Mouse (Mus musculus) erythroblast, embryonic 14.5 days (primary cell): Measurements from ENCODE around the gene G6pc. TPM values are rescaled to one million over a fixed set of nuclear protein-coding genes. Genes with fewer than 3 reads are reported as not detected.

Experiments
- H3K27me3 ChIP-seq: 2 replicates; pipeline ENCODE4 v1.6.1; 2012; ENCODE audit warnings: inconsistent platforms; ENCODE audit not compliant: control insufficient read depth
- H3K36me3 ChIP-seq: 2 replicates; pipeline ENCODE4 v1.6.1; 2012; ENCODE audit warnings: mild to moderate bottlenecking, inconsistent platforms; ENCODE audit not compliant: control insufficient read depth
- H3K4me1 ChIP-seq: 2 replicates; pipeline ENCODE4 v1.6.1; 2012; ENCODE audit warnings: inconsistent platforms; ENCODE audit not compliant: control insufficient read depth
- H3K4me3 ChIP-seq: replicated peaks from 2 replicates; pipeline ENCODE3; 2012; ENCODE audit warnings: moderate library complexity, mild to moderate bottlenecking, inconsistent platforms
- H3K9me3 ChIP-seq: 2 replicates; pipeline ENCODE4 v1.6.1; 2012; ENCODE audit warnings: low read length, inconsistent platforms, mixed read lengths; ENCODE audit not compliant: control insufficient read depth
- GATA1 ChIP-seq: IDR thresholded peaks from 2 replicates; pipeline ENCODE4 v1.6.1; 2012; ENCODE audit warnings: low read length, inconsistent platforms, mixed read lengths
- TAL1 ChIP-seq: IDR thresholded peaks from 3 replicates; pipeline ENCODE4 v1.6.1; 2012; ENCODE audit warnings: low read length, inconsistent platforms, mixed read lengths
- polyA plus RNA-seq: library from polyadenylated mRNA; stranded (reverse); fragments of >175 nt; gene quantifications from 2 replicates; pipeline ENCODE4 v1.2.3, GENCODE M21; 2012

Gene G6pc
- polyA plus RNA-seq, 1 experiment: not detected

- Histone ChIP-seq H3K4me1 (peaks cover 38% of the 10 kb centered on the region), H3K36me3 (peaks cover 6% of the 10 kb centered on the region), H3K27me3 (peaks cover 8% of the 10 kb centered on the region; the same call in 1 of the 2 replicates), H3K9me3 (no peaks in the 10 kb centered on the region), H3K4me3 (no peak overlapping the region)
- TF ChIP-seq TAL1 (no peak), GATA1 (no peak)
Measured at GRCm38 (mm10) chr11:101419610-101420009, 52.2 kb downstream of the G6pc start.

GRCm38 (mm10) chr11:101420148-101420547, 52.8 kb downstream of the G6pc start:
- Histone ChIP-seq H3K27me3 (peaks cover 8% of the 10 kb centered on the region; the same call in 1 of the 2 replicates), H3K36me3 (peaks cover 3% of the 10 kb centered on the region), H3K9me3 (no peaks in the 10 kb centered on the region), H3K4me1 (peaks cover 42% of the 10 kb centered on the region), H3K4me3 (no peak overlapping the region)
- TF ChIP-seq TAL1: no peak
- TF ChIP-seq GATA1: no peak

GRCm38 (mm10) chr11:101424105-101424851, 56.9 kb downstream of the G6pc start, which contains the start of gene Gm27029:
TSS of gene Gm27029 (minus strand) at chr11:101424796.
- Histone ChIP-seq H3K36me3 (peaks cover 9% of the 10 kb centered on the region), H3K4me1 (peaks cover 41% of the 10 kb centered on the region), H3K27me3 (peaks cover 8% of the 10 kb centered on the region; the same call in 1 of the 2 replicates), H3K4me3 (peak within 1 kb of the TSS; percentile 81), H3K9me3 (no peaks in the 10 kb centered on the region)
- TF ChIP-seq GATA1 (no peak), TAL1 (no peak)

- Histone ChIP-seq H3K4me3 (peak within 1 kb of the TSS; percentile 81), H3K9me3 (peaks cover under 1% of the 10 kb centered on the region), H3K4me1 (peaks cover 37% of the 10 kb centered on the region), H3K27me3 (peaks cover 8% of the 10 kb centered on the region; the same call in 1 of the 2 replicates), H3K36me3 (peaks cover 18% of the 10 kb centered on the region)
- no peak for TF ChIP-seq TAL1
- no peak for TF ChIP-seq GATA1
Measured at GRCm38 (mm10) chr11:101424925-101425813, 57.8 kb downstream of the G6pc start, which contains the start of the genes Rundc1 and Ptges3l. TSS of gene Rundc1 (plus strand) at chr11:101425085. TSS of gene Ptges3l (minus strand) at chr11:101425333.

GRCm38 (mm10) chr11:101426165-101426564, 58.8 kb downstream of the G6pc start:
- H3K4me3 ChIP-seq: peak overlapping the region; percentile 81
- no peak for TF ChIP-seq GATA1
- TF ChIP-seq TAL1: no peak

More at GRCm38 (mm10) chr11:101426165-101426564, 58.8 kb downstream of the G6pc start:
- peaks cover 37% of the 10 kb centered on the region for H3K4me1 ChIP-seq
- H3K36me3 ChIP-seq: peaks cover 28% of the 10 kb centered on the region
- H3K27me3 ChIP-seq: peaks cover 8% of the 10 kb centered on the region; the same call in 1 of the 2 replicates
- H3K9me3 ChIP-seq: peaks cover 2% of the 10 kb centered on the region

Other genes with a start within 250 kb of the G6pc start
- 1.6 and 1.7 TPM in 2 replicates for gene Retreg3, start 247.7 kb upstream of the G6pc start, polyA plus RNA-seq
- 22.0 and 23.7 TPM in 2 replicates for gene Tubg1, start 247.6 kb upstream of the G6pc start, polyA plus RNA-seq
- not detected in 2 replicates for gene Tubg2, start 211.7 kb upstream of the G6pc start, polyA plus RNA-seq
- 0.01 TPM in 1 of 2 replicates, not detected in the other for gene Cntnap1, start 197.0 kb upstream of the G6pc start, polyA plus RNA-seq
- gene Plekhh3, start 196.2 kb upstream of the G6pc start, polyA plus RNA-seq: 0.15 and 0.21 TPM in 2 replicates
- 0.02 TPM in 1 of 2 replicates, not detected in the other for gene Ccr10, start 192.1 kb upstream of the G6pc start, polyA plus RNA-seq
- 0.71 and 0.74 TPM in 2 replicates for gene Ezh1, start 141.1 kb upstream of the G6pc start, polyA plus RNA-seq
- 0.07 and 0.09 TPM in 2 replicates for gene Ramp2, start 121.5 kb upstream of the G6pc start, polyA plus RNA-seq
- 16.1 and 19.2 TPM in 2 replicates for gene Vps25, start 113.9 kb upstream of the G6pc start, polyA plus RNA-seq
- gene Wnk4, start 107.0 kb upstream of the G6pc start, polyA plus RNA-seq: 14.8 and 19.5 TPM in 2 replicates
- 0.02 TPM in 1 of 2 replicates, not detected in the other for gene Cntd1, start 88.5 kb upstream of the G6pc start, polyA plus RNA-seq
- 2.2 and 4.5 TPM in 2 replicates for gene Coa3, start 88.4 kb upstream of the G6pc start, polyA plus RNA-seq
- 17.9 and 19.6 TPM in 2 replicates for gene Becn1, start 65.3 kb upstream of the G6pc start, polyA plus RNA-seq
- 22.5 and 26.2 TPM in 2 replicates for gene Psme3, start 51.3 kb upstream of the G6pc start, polyA plus RNA-seq
- 1.9 and 2.8 TPM in 2 replicates for gene Aoc2, start 42.5 kb upstream of the G6pc start, polyA plus RNA-seq
- 0.02 and 0.06 TPM in 2 replicates for gene Aoc3, start 37.0 kb upstream of the G6pc start, polyA plus RNA-seq
- gene Aarsd1, start 50.1 kb downstream of the G6pc start, polyA plus RNA-seq: 2.9 and 3.7 TPM in 2 replicates
- gene Gm27029, start 57.2 kb downstream of the G6pc start, polyA plus RNA-seq: 3.6 and 3.7 TPM in 2 replicates
- 0.20 and 0.24 TPM in 2 replicates for gene Rundc1, start 57.5 kb downstream of the G6pc start, polyA plus RNA-seq
- not detected in 2 replicates for gene Ptges3l, start 57.8 kb downstream of the G6pc start, polyA plus RNA-seq
- gene Rpl27, start 74.7 kb downstream of the G6pc start, polyA plus RNA-seq: 28.9 and 48.8 TPM in 2 replicates
- 1.6 and 2.1 TPM in 2 replicates for gene Ifi35, start 80.8 kb downstream of the G6pc start, polyA plus RNA-seq
- 0.09 and 0.16 TPM in 2 replicates for gene Rnd2, start 97.4 kb downstream of the G6pc start, polyA plus RNA-seq
- 0.69 and 0.80 TPM in 2 replicates for gene Vat1, start 98.7 kb downstream of the G6pc start, polyA plus RNA-seq
- gene Brca1, start 184.4 kb downstream of the G6pc start, polyA plus RNA-seq: 0.40 and 0.44 TPM in 2 replicates
- gene Nbr1, start 184.6 kb downstream of the G6pc start, polyA plus RNA-seq: 2.0 and 5.3 TPM in 2 replicates
- gene Tmem106a, start 214.7 kb downstream of the G6pc start, polyA plus RNA-seq: 0.05 TPM in 1 of 2 replicates, not detected in the other
- gene Gm11634, start 231.7 kb downstream of the G6pc start, polyA plus RNA-seq: not detected in 2 replicates